Mouse (Mus musculus) erythroblast, embryonic 14.5 days (primary cell): ENCODE measurements around the gene Cxcr2.

Source experiments
- GATA1 ChIP-seq: IDR thresholded peaks from 2 replicates; pipeline ENCODE4 v1.6.1; 2012; ENCODE audit warnings: low read length, inconsistent platforms, mixed read lengths
- TAL1 ChIP-seq: IDR thresholded peaks from 3 replicates; pipeline ENCODE4 v1.6.1; 2012; ENCODE audit warnings: low read length, inconsistent platforms, mixed read lengths

- TF ChIP-seq GATA1, result no peak
- TF ChIP-seq TAL1, result no peak
These were observed 48.1 kb upstream of the Cxcr2 start for GRCm38 (mm10) chr1:74105660-74106059.
